Mouse (Mus musculus) liver, postnatal 0 days (tissue): ENCODE results near the gene Brpf3.
"Not testable (repeated sequence)": the region's sequence is repeated elsewhere in the genome, so short reads cannot be mapped to it uniquely, and the experiment has no call there.

Experiments used
- CTCF ChIP-seq: sonication (generic); IDR thresholded peaks from 2 replicates; pipeline ENCODE4 v1.5.1; 2016; ENCODE audit warnings: antibody characterized with exemption, low read depth
- EP300 ChIP-seq: IDR thresholded peaks from 2 replicates; pipeline ENCODE4 v1.6.1; 2016; ENCODE audit warnings: antibody characterized with exemption, low read depth, mild to moderate bottlenecking

DNA sequence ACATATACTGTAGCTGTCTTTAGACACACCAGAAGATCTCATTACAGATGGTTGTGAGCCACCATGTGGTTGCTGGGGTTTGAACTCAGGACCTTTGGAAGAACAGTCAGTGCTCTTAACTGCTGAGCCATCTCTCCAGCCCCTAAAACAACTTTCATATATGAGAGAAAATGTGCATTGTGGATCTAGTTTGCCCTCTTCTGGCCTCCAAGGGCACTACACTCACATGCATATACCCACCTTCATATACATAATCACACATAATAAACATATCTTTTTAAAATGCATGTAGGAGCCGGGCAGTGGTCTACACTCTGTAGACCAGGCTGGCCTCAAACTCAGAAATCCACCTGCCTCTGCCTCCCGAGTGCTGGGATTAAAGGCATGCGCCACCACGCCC is 41.1 kb downstream of the Brpf3 start:
- peak; percentile 63 for TF ChIP-seq CTCF
- TF ChIP-seq EP300, result not testable (repeated sequence)
